Mouse (Mus musculus): Measurements from ENCODE around the gene Atp6v0a1. TPM values are rescaled to one million over a fixed set of nuclear protein-coding genes. Genes with fewer than 3 reads are reported as not detected.

Gene Atp6v0a1
- total and polyA plus RNA-seq, 3 experiments, result 14.1 to 63.4 (median 36.1) TPM

DNA sequence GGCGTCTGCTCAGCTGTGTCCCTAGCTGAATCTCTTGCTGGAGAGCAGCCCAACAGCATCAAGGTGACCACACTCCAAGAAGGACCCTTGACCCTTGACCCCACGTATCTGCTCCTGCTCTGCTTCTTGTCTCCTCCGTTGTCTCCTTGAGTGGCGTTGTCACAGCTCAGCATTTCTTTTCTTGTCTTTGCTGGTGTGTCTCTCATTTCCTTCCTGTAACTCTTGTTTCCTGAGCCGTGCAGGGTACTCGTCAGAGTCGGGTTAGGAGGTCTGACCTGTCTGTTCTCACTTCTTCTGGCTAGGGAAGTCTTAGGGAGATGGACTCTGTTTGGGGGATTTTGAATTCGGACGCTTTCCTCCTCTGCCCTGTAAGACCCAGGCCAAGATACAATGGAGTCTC lies 37.2 kb downstream of the Atp6v0a1 start:
- H3K4me2 ChIP-seq (ENCODE audit: insufficient read depth, low read depth, poor library complexity, severe bottlenecking), result no peak overlapping the region
- no peaks in the 10 kb centered on the region for H3K4me1 ChIP-seq (ENCODE audit: control insufficient read depth in 1 of 2, insufficient read depth in 2 of 2)
- dilution Hi-C loops (cut with MboI; ENCODE audit: extremely low pct_ligation_motif_present, extremely low pct_unique_long_range_greater_than_20kb, low sequenced_read_pairs) (no loop called here), in situ Hi-C loops (cut with MboI; ENCODE audit: low pct_ligation_motif_present, low pct_unique_long_range_greater_than_20kb, low sequenced_read_pairs) (no loop called here)
- no peaks in the 10 kb centered on the region for H3K79me2 ChIP-seq (replicated peaks; ENCODE audit: control insufficient read depth, extremely low read depth, insufficient read depth, poor library complexity, severe bottlenecking)
- peaks cover 89 to 99% of the 10 kb centered on the region in 2 experiments for H3K36me3 ChIP-seq (replicated peaks in 1 of 2; ENCODE audit: control insufficient read depth in 1 of 2, insufficient read depth in 1 of 2, low read length in 1 of 2)
- no peak overlapping the region for H3K4me3 ChIP-seq (replicated peaks in 1 of 3; ENCODE audit: low read depth in 2 of 3, low read length in 2 of 3, poor library complexity in 1 of 3)
- no peaks in the 10 kb centered on the region for H3K9me3 ChIP-seq (replicated peaks; ENCODE audit: low read length)
- no peaks in the 10 kb centered on the region for H3K27me3 ChIP-seq (replicated peaks)
- DNase-seq (ENCODE audit: extremely low read depth), result no peak
- no peak for TF ChIP-seq UBTF (IDR thresholded peaks at IDR 0.05; ENCODE audit: low read depth, low read length)
- no peak for TF ChIP-seq E2F4 (IDR thresholded peaks at IDR 0.05; ENCODE audit: insufficient replicate concordance, low read depth, low read length)
- no peak for TF ChIP-seq MAFK (IDR thresholded peaks at IDR 0.05; ENCODE audit: insufficient replicate concordance, low read length)
- H3K27ac ChIP-seq (ENCODE audit: insufficient read depth, low read depth), result no peak overlapping the region
- H3K9ac ChIP-seq (ENCODE audit: insufficient read depth, low read depth), result no peak overlapping the region

DNA sequence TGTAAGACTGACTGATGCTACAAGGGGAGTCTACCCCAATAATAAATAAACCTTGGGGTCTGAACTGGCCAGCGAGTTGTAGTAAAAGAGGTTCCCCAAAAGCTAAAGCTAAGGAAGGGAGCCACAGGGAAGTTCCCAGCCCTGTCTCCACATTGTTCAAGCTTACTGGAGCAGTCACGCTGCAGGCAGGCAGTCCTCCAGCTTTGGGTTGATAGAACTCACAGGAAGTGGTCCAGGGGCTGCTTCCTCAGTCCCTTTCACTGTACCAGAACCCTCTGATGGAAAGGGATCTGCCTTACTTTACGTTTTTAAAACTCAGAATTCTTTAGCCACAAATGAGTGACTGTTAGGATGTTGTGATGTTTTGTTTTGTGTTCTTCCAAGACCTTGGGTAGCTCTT lies 38.2 kb downstream of the Atp6v0a1 start:
- no peaks in the 10 kb centered on the region for H3K27me3 ChIP-seq (replicated peaks)
- no peaks in the 10 kb centered on the region for H3K79me2 ChIP-seq (replicated peaks; ENCODE audit: control insufficient read depth, extremely low read depth, insufficient read depth, poor library complexity, severe bottlenecking)
- DNase-seq (ENCODE audit: extremely low read depth), result no peak
- H3K9ac ChIP-seq (ENCODE audit: insufficient read depth, low read depth), result no peak overlapping the region
- no peak overlapping the region for H3K4me3 ChIP-seq (replicated peaks in 1 of 3; ENCODE audit: low read depth in 2 of 3, low read length in 2 of 3, poor library complexity in 1 of 3)
- no peaks in the 10 kb centered on the region for H3K4me1 ChIP-seq (ENCODE audit: control insufficient read depth in 1 of 2, insufficient read depth in 2 of 2)
- H3K36me3 ChIP-seq (replicated peaks in 1 of 2; ENCODE audit: control insufficient read depth in 1 of 2, insufficient read depth in 1 of 2, low read length in 1 of 2), result peaks cover 91 to 99% of the 10 kb centered on the region in 2 experiments
- dilution Hi-C loops (cut with MboI; ENCODE audit: extremely low pct_ligation_motif_present, extremely low pct_unique_long_range_greater_than_20kb, low sequenced_read_pairs), result no loop called here
- no peak overlapping the region for H3K4me2 ChIP-seq (ENCODE audit: insufficient read depth, low read depth, poor library complexity, severe bottlenecking)
- no peaks in the 10 kb centered on the region for H3K9me3 ChIP-seq (replicated peaks; ENCODE audit: low read length)
- no peak for TF ChIP-seq KAT2A (IDR thresholded peaks at IDR 0.05; ENCODE audit: insufficient replicate concordance, low read length)
- no peak for TF ChIP-seq MAFK (IDR thresholded peaks at IDR 0.05; ENCODE audit: insufficient replicate concordance, low read length)
- TF ChIP-seq SMC3 (IDR thresholded peaks at IDR 0.05; ENCODE audit: low read depth, low read length), result no peak
- TF ChIP-seq CHD1 (IDR thresholded peaks at IDR 0.05; ENCODE audit: low read depth, low read length), result no peak
- TF ChIP-seq JUN (IDR thresholded peaks at IDR 0.05; ENCODE audit: insufficient read depth, low read depth, low read length), result no peak
- TF ChIP-seq ZC3H11A (IDR thresholded peaks at IDR 0.05; ENCODE audit: low read depth, low read length), result no peak
- no peak for TF ChIP-seq SIN3A (IDR thresholded peaks at IDR 0.05; ENCODE audit: low read length)
- TF ChIP-seq MAZ (IDR thresholded peaks at IDR 0.05; ENCODE audit: low read depth, low read length), result no peak
- TF ChIP-seq RCOR1 (conservative IDR thresholded peaks at IDR 0.05; ENCODE audit: low read depth, low read length), result no peak
- TF ChIP-seq TCF12 (IDR thresholded peaks at IDR 0.05; ENCODE audit: low read depth, low read length), result no peak
- TF ChIP-seq MXI1 (IDR thresholded peaks at IDR 0.05; ENCODE audit: low read depth, low read length), result no peak
- no peak for TF ChIP-seq USF1 (IDR thresholded peaks at IDR 0.05; ENCODE audit: low read depth, low read length)
- no peak for TF ChIP-seq JUND (conservative IDR thresholded peaks at IDR 0.05; ENCODE audit: low read depth, low read length)
- no peak for TF ChIP-seq CHD2 (IDR thresholded peaks at IDR 0.05; ENCODE audit: low read length)
- no peak for TF ChIP-seq USF2 (conservative IDR thresholded peaks at IDR 0.05; ENCODE audit: low read depth, low read length)
- TF ChIP-seq UBTF (IDR thresholded peaks at IDR 0.05; ENCODE audit: low read depth, low read length), result no peak
- no peak for TF ChIP-seq GABPA (IDR thresholded peaks at IDR 0.05; ENCODE audit: insufficient replicate concordance, low read depth, low read length)
- in situ Hi-C loops (cut with MboI; ENCODE audit: low pct_ligation_motif_present, low pct_unique_long_range_greater_than_20kb, low sequenced_read_pairs), result no loop called here
- H3K27ac ChIP-seq (ENCODE audit: insufficient read depth, low read depth), result no peak overlapping the region

Measured in CH12.LX (cell line).